Mouse (Mus musculus): ENCODE results near the gene Casd1. TPM values are rescaled to one million over a fixed set of nuclear protein-coding genes. Genes with fewer than 3 reads are reported as not detected.
"Not testable (repeated sequence)": the region's sequence is repeated elsewhere in the genome, so short reads cannot be mapped to it uniquely, and the experiment has no call there.

The Casd1 gene
- polyA plus RNA-seq, 1 experiment: 22.7 TPM

DNA sequence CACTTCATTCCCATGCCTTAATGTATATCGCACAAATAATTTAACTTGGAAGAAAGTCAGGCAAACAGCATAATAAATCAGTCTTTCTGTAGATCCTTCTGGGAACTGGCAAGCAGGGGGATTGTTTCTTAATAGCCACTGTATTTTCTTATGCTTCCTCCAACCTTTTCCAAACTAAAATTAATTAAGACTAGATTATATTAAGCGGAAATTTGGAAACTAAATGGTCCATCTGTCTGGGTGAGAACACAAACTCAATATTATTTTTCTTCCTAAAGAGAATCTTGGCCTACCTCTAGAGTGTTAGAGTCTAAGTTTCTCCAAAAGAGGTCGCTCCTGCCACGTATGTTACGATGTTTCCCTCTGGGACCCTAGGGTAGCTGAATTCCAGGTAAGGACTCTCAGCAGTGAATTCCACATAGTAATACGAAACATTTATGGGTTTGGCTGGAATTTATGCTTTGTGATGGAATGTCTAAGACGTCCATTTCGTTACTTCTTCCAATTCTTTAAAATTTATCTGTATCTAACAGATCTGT is 52.0 kb downstream of the Casd1 start:
- no peak for TF ChIP-seq CTCF (IDR thresholded peaks at IDR 0.05; ENCODE audit: low read depth, low read length)
- TF ChIP-seq POLR2A (IDR thresholded peaks at IDR 0.05; ENCODE audit: borderline replicate concordance, low read depth, low read length): no peak
- Histone ChIP-seq H3K4me1 (ENCODE audit: control insufficient read depth, insufficient read depth, low read length) (no peaks in the 10 kb centered on the region), H3K4me3 (ENCODE audit: insufficient read depth, low read length) (no peak overlapping the region), H3K27ac (ENCODE audit: insufficient read depth, low read depth, low read length) (no peak overlapping the region)

DNA sequence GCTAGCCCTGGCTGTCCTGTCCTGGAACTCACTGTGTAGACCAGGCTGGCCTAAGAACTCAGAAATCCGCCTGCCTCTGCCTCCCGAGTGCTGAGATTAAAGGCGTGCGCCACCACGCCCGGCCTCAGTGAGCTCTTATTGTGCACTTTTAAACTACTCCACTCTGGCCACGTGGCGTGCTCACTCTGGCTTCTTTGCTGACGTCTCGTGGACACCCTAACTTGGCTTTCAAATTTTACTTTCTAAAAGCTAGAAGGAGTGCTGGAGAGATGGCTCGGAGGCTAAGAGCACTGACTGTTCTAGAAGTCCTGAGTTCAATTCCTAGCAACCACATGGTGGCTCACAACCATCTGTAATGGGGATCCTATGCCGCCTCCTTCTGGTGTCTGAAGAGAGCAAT is 53.1 kb downstream of the Casd1 start:
- not testable (repeated sequence) for H3K4me1 ChIP-seq (ENCODE audit: control insufficient read depth, insufficient read depth, low read length); H3K4me3 ChIP-seq (ENCODE audit: insufficient read depth, low read length); H3K27ac ChIP-seq (ENCODE audit: insufficient read depth, low read depth, low read length)

GRCm38 (mm10) chr6:4655466-4655865 is 54.8 kb downstream of the Casd1 start:
- no peak overlapping the region for H3K27ac ChIP-seq (ENCODE audit: insufficient read depth, low read depth, low read length)
- TF ChIP-seq POLR2A (IDR thresholded peaks at IDR 0.05; ENCODE audit: borderline replicate concordance, low read depth, low read length) (no peak), CTCF (IDR thresholded peaks at IDR 0.05; ENCODE audit: low read depth, low read length) (no peak)
- H3K4me1 ChIP-seq (ENCODE audit: control insufficient read depth, insufficient read depth, low read length): no peaks in the 10 kb centered on the region
- no peak overlapping the region for H3K4me3 ChIP-seq (ENCODE audit: insufficient read depth, low read length)

GRCm38 (mm10) chr6:4655924-4656323 is 55.3 kb downstream of the Casd1 start:
- Histone ChIP-seq H3K4me3 (ENCODE audit: insufficient read depth, low read length) (no peak overlapping the region), H3K4me1 (ENCODE audit: control insufficient read depth, insufficient read depth, low read length) (no peaks in the 10 kb centered on the region), H3K27ac (ENCODE audit: insufficient read depth, low read depth, low read length) (no peak overlapping the region)
- TF ChIP-seq POLR2A (IDR thresholded peaks at IDR 0.05; ENCODE audit: borderline replicate concordance, low read depth, low read length): no peak
- no peak for TF ChIP-seq CTCF (IDR thresholded peaks at IDR 0.05; ENCODE audit: low read depth, low read length)

- Histone ChIP-seq H3K27ac (ENCODE audit: insufficient read depth, low read depth, low read length) (no peak overlapping the region), H3K4me1 (ENCODE audit: control insufficient read depth, insufficient read depth, low read length) (no peaks in the 10 kb centered on the region), H3K4me3 (ENCODE audit: insufficient read depth, low read length) (no peak overlapping the region)
- no peak for TF ChIP-seq POLR2A (IDR thresholded peaks at IDR 0.05; ENCODE audit: borderline replicate concordance, low read depth, low read length)
- TF ChIP-seq CTCF (IDR thresholded peaks at IDR 0.05; ENCODE audit: low read depth, low read length): no peak
Measured at GRCm38 (mm10) chr6:4658861-4659260, 58.2 kb downstream of the Casd1 start.

GRCm38 (mm10) chr6:4663516-4663915 is 62.9 kb downstream of the Casd1 start:
- H3K4me1 ChIP-seq (ENCODE audit: control insufficient read depth, insufficient read depth, low read length): no peaks in the 10 kb centered on the region
- TF ChIP-seq CTCF (IDR thresholded peaks at IDR 0.05; ENCODE audit: low read depth, low read length) (no peak), POLR2A (IDR thresholded peaks at IDR 0.05; ENCODE audit: borderline replicate concordance, low read depth, low read length) (no peak)
- H3K4me3 ChIP-seq (ENCODE audit: insufficient read depth, low read length): no peak overlapping the region
- H3K27ac ChIP-seq (ENCODE audit: insufficient read depth, low read depth, low read length): no peak overlapping the region

- H3K4me1 ChIP-seq (ENCODE audit: control insufficient read depth, insufficient read depth, low read length): no peaks in the 10 kb centered on the region
- no peak overlapping the region for H3K27ac ChIP-seq (ENCODE audit: insufficient read depth, low read depth, low read length)
- TF ChIP-seq CTCF (IDR thresholded peaks at IDR 0.05; ENCODE audit: low read depth, low read length) (no peak), POLR2A (IDR thresholded peaks at IDR 0.05; ENCODE audit: borderline replicate concordance, low read depth, low read length) (no peak)
- H3K4me3 ChIP-seq (ENCODE audit: insufficient read depth, low read length): no peak overlapping the region
Measured at GRCm38 (mm10) chr6:4664313-4664712, 63.7 kb downstream of the Casd1 start.

DNA sequence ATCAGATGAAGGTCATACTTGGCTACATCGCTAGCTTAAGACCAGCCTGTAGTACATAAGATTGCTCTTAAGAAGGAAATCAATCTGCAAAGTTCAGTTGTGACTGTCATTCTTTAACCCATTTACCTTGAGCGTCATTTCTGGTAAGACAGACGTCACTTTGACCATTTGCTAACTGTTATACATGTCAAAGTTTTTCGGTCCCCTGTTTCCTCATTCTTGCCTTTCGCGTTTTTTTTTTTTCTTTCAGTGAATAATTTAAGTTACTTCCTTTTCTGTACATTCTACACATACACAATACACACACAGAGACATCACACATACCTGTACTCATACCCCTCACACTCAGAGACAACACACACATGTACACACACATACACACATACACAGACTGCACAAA is 64.5 kb downstream of the Casd1 start:
- no peak for TF ChIP-seq POLR2A (IDR thresholded peaks at IDR 0.05; ENCODE audit: borderline replicate concordance, low read depth, low read length)
- no peak for TF ChIP-seq CTCF (IDR thresholded peaks at IDR 0.05; ENCODE audit: low read depth, low read length)
- Histone ChIP-seq H3K4me3 (ENCODE audit: insufficient read depth, low read length) (no peak overlapping the region), H3K4me1 (ENCODE audit: control insufficient read depth, insufficient read depth, low read length) (no peaks in the 10 kb centered on the region), H3K27ac (ENCODE audit: insufficient read depth, low read depth, low read length) (no peak overlapping the region)

GRCm38 (mm10) chr6:4677356-4677761 is 76.7 kb downstream of the Casd1 start:
- Histone ChIP-seq H3K4me3 (ENCODE audit: insufficient read depth, low read length) (no peak overlapping the region), H3K27ac (ENCODE audit: insufficient read depth, low read depth, low read length) (no peak overlapping the region)
- TF ChIP-seq POLR2A (IDR thresholded peaks at IDR 0.05; ENCODE audit: borderline replicate concordance, low read depth, low read length) (no peak), CTCF (IDR thresholded peaks at IDR 0.05; ENCODE audit: low read depth, low read length) (no peak)

GRCm38 (mm10) chr6:4679981-4680380 is 79.3 kb downstream of the Casd1 start:
- H3K4me1 ChIP-seq (ENCODE audit: control insufficient read depth, insufficient read depth, low read length): peaks cover 5% of the 10 kb centered on the region
- no peak overlapping the region for H3K27ac ChIP-seq (ENCODE audit: insufficient read depth, low read depth, low read length)
- no peak overlapping the region for H3K4me3 ChIP-seq (ENCODE audit: insufficient read depth, low read length)
- TF ChIP-seq CTCF (IDR thresholded peaks at IDR 0.05; ENCODE audit: low read depth, low read length) (no peak), POLR2A (IDR thresholded peaks at IDR 0.05; ENCODE audit: borderline replicate concordance, low read depth, low read length) (no peak)

More at GRCm38 (mm10) chr6:4677356-4677761, 76.7 kb downstream of the Casd1 start:
- no peaks in the 10 kb centered on the region for H3K4me1 ChIP-seq (ENCODE audit: control insufficient read depth, insufficient read depth, low read length)

DNA sequence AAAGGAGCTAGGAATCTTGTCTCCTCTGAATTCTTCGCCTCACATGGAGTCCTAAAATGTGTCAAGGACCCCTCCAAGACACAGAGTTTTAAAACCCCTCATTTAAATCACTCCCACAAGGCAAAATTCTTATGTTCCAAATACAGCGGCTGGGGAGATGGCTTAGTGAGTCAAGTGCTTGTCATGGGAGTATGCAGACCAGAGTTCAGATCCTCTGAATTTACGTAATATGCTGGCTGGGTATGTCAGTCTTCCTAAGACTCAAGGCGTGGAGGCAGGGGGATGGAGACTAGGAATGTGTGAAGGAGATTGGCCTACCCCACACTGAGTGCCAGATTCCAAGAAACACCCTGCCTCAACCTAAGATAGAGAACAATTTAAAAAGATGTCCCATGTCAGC is 79.9 kb downstream of the Casd1 start:
- TF ChIP-seq POLR2A (IDR thresholded peaks at IDR 0.05; ENCODE audit: borderline replicate concordance, low read depth, low read length) (no peak), CTCF (IDR thresholded peaks at IDR 0.05; ENCODE audit: low read depth, low read length) (no peak)
- H3K4me1 ChIP-seq (ENCODE audit: control insufficient read depth, insufficient read depth, low read length): peaks cover 10% of the 10 kb centered on the region
- H3K27ac ChIP-seq (ENCODE audit: insufficient read depth, low read depth, low read length): no peak overlapping the region
- no peak overlapping the region for H3K4me3 ChIP-seq (ENCODE audit: insufficient read depth, low read length)

Data from bone marrow macrophage, adult 2 months (primary cell).